Mouse (Mus musculus) heart, postnatal 0 days (tissue): ENCODE measurements around the gene Susd6. TPM values are rescaled to one million over a fixed set of nuclear protein-coding genes. Genes with fewer than 3 reads are reported as not detected.

Experiments used
- ATAC-seq: fragments of 200-750 bp; cut with Nextera tagmentation; 2 replicates; pipeline ENCODE4 v1.8.0; 2017; ENCODE audit warnings: low read depth, moderate number of reproducible peaks, moderate library complexity; ENCODE audit not compliant: insufficient read depth
- DNase-seq: peaks from one replicate; pipeline ENCODE4 v3.0.0-alpha.2; 2016; ENCODE audit warnings: low spot score
- H3K27ac ChIP-seq: fragments of 300-500 bp; sonication (generic); 2 replicates; pipeline ENCODE4 v1.5.1; 2014; ENCODE audit warnings: low read depth, mild to moderate bottlenecking
- H3K27me3 ChIP-seq: fragments of 300-500 bp; sonication (generic); 2 replicates; pipeline ENCODE4 v1.6.1; 2014; ENCODE audit warnings: low read length, mixed read lengths; ENCODE audit not compliant: control insufficient read depth, insufficient read depth
- H3K36me3 ChIP-seq: fragments of 300-500 bp; sonication (generic); replicated peaks from 2 replicates; pipeline ENCODE4 v1.6.1; 2014; ENCODE audit warnings: low read length, mixed read lengths; ENCODE audit not compliant: control insufficient read depth, insufficient read depth
- H3K4me1 ChIP-seq: fragments of 300-500 bp; sonication (generic); 2 replicates; pipeline ENCODE4 v1.6.1; 2014; ENCODE audit warnings: antibody characterized with exemption; ENCODE audit not compliant: control insufficient read depth, insufficient read depth
- H3K4me2 ChIP-seq: fragments of 300-500 bp; sonication (generic); 2 replicates; pipeline ENCODE4 v1.6.1; 2014; ENCODE audit warnings: low read depth, mild to moderate bottlenecking, low read length, moderate library complexity
- H3K4me3 ChIP-seq: fragments of 300-500 bp; sonication (generic); 2 replicates; pipeline ENCODE4 v1.5.1; 2014; ENCODE audit warnings: low read depth, low read length
- H3K9ac ChIP-seq: fragments of 300-500 bp; sonication (generic); replicated peaks from 2 replicates; pipeline ENCODE4 v1.6.1; 2014; ENCODE audit warnings: low read depth, low read length, mixed read lengths
- H3K9me3 ChIP-seq: fragments of 300-500 bp; sonication (generic); replicated peaks from 2 replicates; pipeline ENCODE4 v1.6.1; 2016; ENCODE audit warnings: low read length; ENCODE audit not compliant: control insufficient read depth
- CTCF ChIP-seq: IDR thresholded peaks from 2 replicates; pipeline ENCODE4 v1.5.1; 2016; ENCODE audit warnings: antibody characterized with exemption, control low read depth, low read depth
- EP300 ChIP-seq: IDR thresholded peaks from 2 replicates; pipeline ENCODE4 v1.6.1; 2016; ENCODE audit warnings: antibody characterized with exemption, low read depth
- WGBS: fragments of 180-500 bp; shearing (Covaris S2); extraction: QIAGEN DNeasy Blood & Tissue Kit; methylation state at CpG from one replicate; pipeline ENCODE4 v1.1.7; 2014; 5-methylcytosine and 5-hydroxymethylcytosine counted together
- polyA plus RNA-seq: library from polyadenylated mRNA; unstranded; fragments of >200 nt; fragmentation: Nextera tagmentation; extraction: Ambion mirVana; gene quantifications from 2 replicates; pipeline ENCODE4 v1.2.1, GENCODE M21; 2015
- total RNA-seq: library from RNA; depleted of rRNA; stranded (reverse); fragments of >200 nt; gene quantifications from 2 replicates; pipeline ENCODE4 v1.2.3, GENCODE M21; 2014; ENCODE audit warnings: low replicate concordance

Gene Susd6
- total and polyA plus RNA-seq, 2 experiments from 2014 or later: 15.4 to 50.6 TPM

- peak; percentile 38 for DNase-seq
- 0 out of 2 replicates have a peak, but pooled peaks have one; percentile 1 for ATAC-seq
- Histone ChIP-seq H3K4me3 (peak overlapping the region; percentile 59), H3K27me3 (peaks cover 81% of the 10 kb centered on the region), H3K4me1 (peaks cover 28% of the 10 kb centered on the region), H3K9me3 (no peaks in the 10 kb centered on the region), H3K4me2 (peak overlapping the region; percentile 97), H3K9ac (no peak overlapping the region), H3K27ac (no peak overlapping the region), H3K36me3 (no peaks in the 10 kb centered on the region)
- no peak for TF ChIP-seq CTCF
- no peak for TF ChIP-seq EP300
- 2% methylated on average over 80 of the region's 92 CpGs for WGBS
These were observed 31.5 kb upstream of the Susd6 start for GRCm38 (mm10) chr12:80758559-80759386.

DNA sequence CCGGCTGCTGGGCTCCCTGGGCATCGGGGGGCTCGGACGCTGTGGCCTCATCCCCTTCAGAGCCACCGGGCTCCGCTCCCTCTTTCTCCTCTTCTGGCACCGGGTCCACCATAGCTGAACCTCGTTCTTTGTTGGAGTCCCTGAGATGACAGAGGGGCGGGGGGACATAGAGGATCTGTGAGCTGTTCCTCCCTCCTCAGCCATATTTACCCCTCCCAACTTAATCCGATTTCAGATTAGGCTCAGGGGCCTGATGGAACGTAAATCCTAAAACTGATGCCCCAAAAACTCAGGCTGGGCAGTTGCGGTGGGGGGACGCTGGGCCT, 31.0 kb upstream of the Susd6 start:
- TF ChIP-seq CTCF: no peak
- no peak for TF ChIP-seq EP300
- no peaks in the 10 kb centered on the region for H3K36me3 ChIP-seq
- peaks cover 28% of the 10 kb centered on the region for H3K4me1 ChIP-seq
- H3K4me3 ChIP-seq: peak overlapping the region; percentile 59
- DNase-seq (no peak), ATAC-seq (no peak)
- peak overlapping the region; percentile 97 for H3K4me2 ChIP-seq
- H3K9me3 ChIP-seq: no peaks in the 10 kb centered on the region
- WGBS: 6% methylated on average over 8 of the region's 13 CpGs
- no peak overlapping the region for H3K27ac ChIP-seq
- H3K27me3 ChIP-seq: peaks cover 78% of the 10 kb centered on the region
- no peak overlapping the region for H3K9ac ChIP-seq

DNA sequence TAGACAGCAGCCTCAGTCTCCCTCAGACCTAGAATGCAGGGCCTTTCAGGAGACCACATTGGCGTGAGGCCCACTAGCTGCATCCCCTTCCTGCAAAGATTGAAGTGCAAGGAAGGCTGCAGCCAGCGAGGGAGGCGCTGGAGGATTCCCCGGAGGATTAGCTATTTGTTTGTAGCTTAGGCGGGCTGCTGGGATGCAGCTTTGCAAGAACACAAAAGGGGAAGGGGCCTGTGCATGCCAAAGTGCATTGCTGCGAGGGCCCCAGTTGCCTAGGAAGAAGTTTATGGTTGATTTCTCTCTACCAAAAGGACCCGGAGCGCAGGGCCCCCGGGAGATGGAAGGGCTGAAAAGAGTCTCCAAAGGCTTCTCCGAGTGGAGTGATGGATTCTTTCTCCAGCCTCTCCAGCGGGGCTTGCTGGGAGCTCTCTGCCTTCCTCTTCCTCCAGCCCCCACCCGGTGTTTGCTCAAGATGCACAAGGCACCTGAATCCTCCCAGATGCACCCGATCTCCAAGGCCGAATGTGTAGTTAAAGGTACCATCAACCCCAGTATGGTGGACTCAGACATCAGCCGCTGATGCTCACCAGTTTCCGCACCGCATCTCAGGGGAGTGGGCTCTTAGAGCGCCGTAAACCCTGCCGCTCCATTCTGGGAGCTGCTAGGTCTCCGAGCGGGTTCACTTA, 30.5 kb upstream of the Susd6 start:
- ATAC-seq: no peak
- no peak for DNase-seq
- Histone ChIP-seq H3K27me3 (peaks cover 74% of the 10 kb centered on the region), H3K9ac (no peak overlapping the region), H3K4me3 (peak overlapping the region; percentile 59), H3K4me1 (peaks cover 28% of the 10 kb centered on the region), H3K27ac (no peak overlapping the region), H3K4me2 (peak overlapping the region; percentile 56), H3K36me3 (no peaks in the 10 kb centered on the region), H3K9me3 (no peaks in the 10 kb centered on the region)
- no peak for TF ChIP-seq CTCF
- no peak for TF ChIP-seq EP300
- WGBS: 4% methylated on average over 22 of the region's 22 CpGs

GRCm38 (mm10) chr12:80760396-80760801, 29.9 kb upstream of the Susd6 start, which contains the start of gene Ccdc177:
Gene Ccdc177, minus strand, starts transcription at chr12:80760687.
- Histone ChIP-seq H3K27ac (no peak within 1 kb of the TSS), H3K4me1 (peaks cover 28% of the 10 kb centered on the region), H3K9ac (no peak within 1 kb of the TSS), H3K4me2 (peak within 1 kb of the TSS; percentile 56), H3K27me3 (peaks cover 69% of the 10 kb centered on the region), H3K36me3 (no peaks in the 10 kb centered on the region), H3K9me3 (no peaks in the 10 kb centered on the region), H3K4me3 (peak within 1 kb of the TSS; percentile 59)
- under 1% methylated on average over 24 of the region's 24 CpGs for WGBS
- peak; percentile 74 for DNase-seq
- no peak for ATAC-seq
- peak; percentile 85 for TF ChIP-seq CTCF
- TF ChIP-seq EP300: no peak

DNA sequence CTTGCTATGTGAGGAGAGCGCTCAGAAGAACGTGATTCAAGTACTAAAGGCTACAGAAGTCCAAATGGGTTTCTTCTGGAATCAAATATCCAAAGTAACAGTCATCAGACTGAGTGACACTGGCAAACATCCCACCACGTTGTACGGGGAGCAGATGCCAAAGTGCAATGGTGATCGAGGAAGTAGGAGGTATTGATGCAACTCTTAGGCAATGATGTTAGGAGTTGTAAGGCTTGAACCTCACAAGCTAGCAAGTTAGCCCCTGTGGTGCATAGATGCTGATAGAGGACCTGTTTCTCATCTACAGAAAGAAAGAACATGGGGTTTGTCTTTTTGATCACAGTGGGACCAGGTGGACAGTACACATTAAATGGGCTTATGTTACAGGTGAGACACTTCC, 27.3 kb upstream of the Susd6 start:
- H3K4me1 ChIP-seq: peaks cover 20% of the 10 kb centered on the region
- WGBS: 77% methylated on average over 5 of the region's 5 CpGs
- TF ChIP-seq EP300 (no peak), CTCF (no peak)

More for the DNA sequence above, 27.3 kb upstream of the Susd6 start:
- no peak for DNase-seq
- H3K4me3 ChIP-seq: no peak overlapping the region
- no peak overlapping the region for H3K4me2 ChIP-seq
- peaks cover 43% of the 10 kb centered on the region for H3K27me3 ChIP-seq
- H3K27ac ChIP-seq: no peak overlapping the region
- no peak overlapping the region for H3K9ac ChIP-seq
- H3K36me3 ChIP-seq: no peaks in the 10 kb centered on the region
- no peak for ATAC-seq
- no peaks in the 10 kb centered on the region for H3K9me3 ChIP-seq
